Mouse (Mus musculus): ENCODE results near the gene Olfr769. TPM values are rescaled to one million over a fixed set of nuclear protein-coding genes. Genes with fewer than 3 reads are reported as not detected.
"Not testable (repeated sequence)": the region's sequence is repeated elsewhere in the genome, so short reads cannot be mapped to it uniquely, and the experiment has no call there.

Gene Olfr769
- total RNA-seq (2014; fragmentation: Nextera tagmentation) (not detected in 2 replicates), total RNA-seq (2017) (0.06 TPM in 1 of 2 replicates, not detected in the other), polyA plus RNA-seq (2012) (not detected in 2 replicates)

DNA sequence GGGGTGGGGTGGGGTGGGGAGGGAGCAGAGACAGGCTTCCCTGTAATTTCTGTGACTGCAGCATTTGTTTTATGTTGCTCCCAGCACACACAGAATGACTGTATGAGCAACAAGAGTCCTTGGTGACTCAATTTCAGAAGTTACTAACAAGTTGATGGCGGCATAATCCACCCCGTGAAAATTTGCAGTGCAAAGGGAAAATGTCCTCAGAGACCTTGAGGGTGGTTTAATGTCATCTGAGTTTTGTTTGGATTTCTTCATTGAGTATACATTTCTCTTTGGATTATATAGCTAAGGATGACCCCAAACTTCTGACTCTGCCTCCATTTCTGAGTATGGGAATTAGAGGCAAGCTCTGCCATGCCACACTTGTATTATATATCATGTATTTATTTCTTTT is at the start of gene Olfr769:
Olfr769 (minus strand) TSS at position 101 of the 400 bp plus-strand sequence.
- TF ChIP-seq POLR2AphosphoS5 (IDR thresholded peaks at IDR 0.05; ENCODE audit: insufficient replicate concordance, low read depth, low read length) (no peak), TAL1 (conservative IDR thresholded peaks at IDR 0.05; ENCODE audit: low read depth, low read length) (no peak), GATA1 (IDR thresholded peaks at IDR 0.05; ENCODE audit: borderline replicate concordance, low read length) (no peak), GATA2 (IDR thresholded peaks at IDR 0.05; ENCODE audit: borderline replicate concordance, low read depth, low read length) (no peak), CTCF (IDR thresholded peaks at IDR 0.05; ENCODE audit: low read depth, low read length) (no peak)
- Histone ChIP-seq H3K36me3 (replicated peaks) (no peaks in the 10 kb centered on the region), H3K4me3 (ENCODE audit: low read depth, low read length) (no peak within 1 kb of the TSS), H3K4me1 (ENCODE audit: insufficient read depth, low read depth, low read length) (no peaks in the 10 kb centered on the region), H3K27me3 (ENCODE audit: insufficient read depth, low read length) (no peaks in the 10 kb centered on the region), H3K9me3 (replicated peaks) (no peaks in the 10 kb centered on the region)
- DNase-seq (ENCODE audit: low spot score) (no peak), ATAC-seq (ENCODE audit: extremely low read depth, insufficient number of reproducible peaks, low FRiP score, poor library complexity, severe bottlenecking) (no peak)

DNA sequence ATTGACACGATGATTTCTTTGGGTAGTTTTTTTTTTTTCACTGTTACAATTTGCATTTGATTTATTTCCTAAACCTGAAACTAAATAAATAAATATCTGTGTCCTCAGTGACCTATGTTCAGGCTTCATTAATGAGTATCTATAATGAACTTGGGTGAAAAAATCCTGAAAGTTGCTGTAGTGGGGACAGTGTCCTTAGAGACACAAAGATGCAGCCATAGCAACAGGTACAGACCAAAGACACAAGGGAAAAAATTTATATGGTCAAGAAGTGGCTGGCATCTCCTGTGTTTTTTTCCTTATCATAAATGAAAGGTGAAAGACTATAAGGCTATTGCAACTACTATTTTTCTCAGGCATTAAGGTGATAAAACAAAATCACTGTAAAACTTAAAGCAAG is 47.0 kb upstream of the Olfr769 start, which contains the start of gene Olfr771:
Olfr771 (minus strand) TSS at position 101 of the 400 bp plus-strand sequence.
- DNase-seq (ENCODE audit: low spot score) (no peak), ATAC-seq (ENCODE audit: extremely low read depth, insufficient number of reproducible peaks, low FRiP score, poor library complexity, severe bottlenecking) (no peak)
- TF ChIP-seq POLR2AphosphoS5 (IDR thresholded peaks at IDR 0.05; ENCODE audit: insufficient replicate concordance, low read depth, low read length) (no peak), CTCF (IDR thresholded peaks at IDR 0.05; ENCODE audit: low read depth, low read length) (no peak), TAL1 (conservative IDR thresholded peaks at IDR 0.05; ENCODE audit: low read depth, low read length) (no peak), GATA1 (IDR thresholded peaks at IDR 0.05; ENCODE audit: borderline replicate concordance, low read length) (no peak), GATA2 (IDR thresholded peaks at IDR 0.05; ENCODE audit: borderline replicate concordance, low read depth, low read length) (no peak)
- Histone ChIP-seq H3K9me3 (replicated peaks) (no peaks in the 10 kb centered on the region), H3K4me3 (ENCODE audit: low read depth, low read length) (no peak within 1 kb of the TSS), H3K4me1 (ENCODE audit: insufficient read depth, low read depth, low read length) (no peaks in the 10 kb centered on the region), H3K36me3 (replicated peaks) (no peaks in the 10 kb centered on the region), H3K27me3 (ENCODE audit: insufficient read depth, low read length) (no peaks in the 10 kb centered on the region)

DNA sequence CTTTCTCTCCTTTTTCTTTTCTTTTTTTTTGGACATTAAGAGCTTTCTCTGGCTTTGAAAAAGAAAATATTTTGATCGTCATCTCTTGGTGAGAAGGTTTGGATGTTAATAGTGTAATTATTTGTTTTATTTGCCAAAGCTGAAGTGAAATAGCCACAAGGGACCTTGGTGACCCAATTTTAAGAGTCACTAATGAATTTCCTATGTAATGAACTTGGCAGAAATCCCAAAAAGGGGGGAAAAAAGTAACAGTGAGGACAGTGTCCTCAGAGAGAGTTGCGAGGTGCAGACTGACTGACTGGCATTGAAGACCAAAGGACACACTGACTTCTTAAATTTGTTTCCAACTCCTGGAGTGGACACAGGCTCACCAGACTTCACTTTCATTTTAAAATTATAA is 21.2 kb upstream of the Olfr769 start, which contains the start of gene Olfr770:
Olfr770 (minus strand) TSS at position 101 of the 400 bp plus-strand sequence.
- H3K9me3 ChIP-seq (replicated peaks), result no peaks in the 10 kb centered on the region
- H3K36me3 ChIP-seq (replicated peaks), result no peaks in the 10 kb centered on the region
- H3K4me1 ChIP-seq (ENCODE audit: insufficient read depth, low read depth, low read length), result no peaks in the 10 kb centered on the region
- no peak within 1 kb of the TSS for H3K4me3 ChIP-seq (ENCODE audit: low read depth, low read length)
- TF ChIP-seq CTCF (IDR thresholded peaks at IDR 0.05; ENCODE audit: low read depth, low read length), result no peak
- no peak for TF ChIP-seq POLR2AphosphoS5 (IDR thresholded peaks at IDR 0.05; ENCODE audit: insufficient replicate concordance, low read depth, low read length)
- no peak for TF ChIP-seq GATA2 (IDR thresholded peaks at IDR 0.05; ENCODE audit: borderline replicate concordance, low read depth, low read length)
- ATAC-seq (ENCODE audit: extremely low read depth, insufficient number of reproducible peaks, low FRiP score, poor library complexity, severe bottlenecking) (no peak), DNase-seq (ENCODE audit: low spot score) (no peak)
- H3K27me3 ChIP-seq (ENCODE audit: insufficient read depth, low read length), result no peaks in the 10 kb centered on the region

DNA sequence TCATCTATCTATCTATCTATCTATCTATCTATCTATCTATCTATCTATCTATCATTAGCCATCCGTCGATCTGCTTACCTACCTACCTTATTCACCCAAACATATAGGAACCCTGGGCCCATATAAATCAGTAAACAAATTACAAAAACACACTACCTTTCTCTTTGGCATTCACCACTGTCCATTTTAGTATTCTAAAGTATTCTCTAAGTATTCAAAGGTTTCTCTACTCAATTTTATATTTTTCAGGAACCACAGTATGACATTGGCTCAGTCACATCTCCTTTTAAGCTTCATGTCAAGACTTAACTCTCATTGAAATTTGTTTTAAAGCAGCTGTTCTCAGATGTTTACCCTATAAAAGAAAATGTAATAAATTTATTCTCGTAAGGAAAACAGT is 2.5 kb downstream of the Olfr769 start:
- Histone ChIP-seq H3K27me3 (ENCODE audit: insufficient read depth, low read length) (no peaks in the 10 kb centered on the region), H3K4me1 (ENCODE audit: insufficient read depth, low read depth, low read length) (no peaks in the 10 kb centered on the region), H3K36me3 (replicated peaks) (no peaks in the 10 kb centered on the region), H3K4me3 (ENCODE audit: low read depth, low read length) (no peak overlapping the region), H3K9me3 (replicated peaks) (no peaks in the 10 kb centered on the region)
- TF ChIP-seq TAL1 (conservative IDR thresholded peaks at IDR 0.05; ENCODE audit: low read depth, low read length), result no peak
- no peak for ATAC-seq (ENCODE audit: extremely low read depth, insufficient number of reproducible peaks, low FRiP score, poor library complexity, severe bottlenecking)
- no peak for DNase-seq (ENCODE audit: low spot score)

DNA sequence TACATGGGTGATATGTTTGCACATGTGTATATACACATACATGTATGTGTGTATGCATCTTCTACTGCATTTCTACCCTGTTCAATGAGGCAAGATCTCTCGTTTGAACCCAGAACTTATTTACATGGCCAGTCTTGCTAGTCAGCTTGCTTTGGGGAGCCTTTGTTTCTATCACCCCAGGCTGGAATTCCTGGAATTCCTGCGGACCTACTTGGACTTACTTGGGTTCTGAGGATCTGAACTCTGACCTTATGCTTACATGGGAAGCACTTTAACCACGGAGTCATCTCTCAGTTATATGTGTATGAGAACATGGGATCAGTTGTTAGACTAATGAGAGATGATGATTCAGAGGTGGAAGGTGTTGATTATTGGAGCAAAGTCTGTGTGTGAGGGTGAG is 16.4 kb downstream of the Olfr769 start:
- no peaks in the 10 kb centered on the region for H3K9me3 ChIP-seq (replicated peaks)
- no peak for DNase-seq (ENCODE audit: low spot score)
- no peaks in the 10 kb centered on the region for H3K27me3 ChIP-seq (ENCODE audit: insufficient read depth, low read length)
- TF ChIP-seq CTCF (IDR thresholded peaks at IDR 0.05; ENCODE audit: low read depth, low read length) (no peak), TAL1 (conservative IDR thresholded peaks at IDR 0.05; ENCODE audit: low read depth, low read length) (no peak), POLR2AphosphoS5 (IDR thresholded peaks at IDR 0.05; ENCODE audit: insufficient replicate concordance, low read depth, low read length) (no peak), GATA1 (IDR thresholded peaks at IDR 0.05; ENCODE audit: borderline replicate concordance, low read length) (no peak), GATA2 (IDR thresholded peaks at IDR 0.05; ENCODE audit: borderline replicate concordance, low read depth, low read length) (no peak)
- no peaks in the 10 kb centered on the region for H3K4me1 ChIP-seq (ENCODE audit: insufficient read depth, low read depth, low read length)
- no peaks in the 10 kb centered on the region for H3K36me3 ChIP-seq (replicated peaks)
- H3K4me3 ChIP-seq (ENCODE audit: low read depth, low read length), result no peak overlapping the region
- ATAC-seq (ENCODE audit: extremely low read depth, insufficient number of reproducible peaks, low FRiP score, poor library complexity, severe bottlenecking), result no peak

DNA sequence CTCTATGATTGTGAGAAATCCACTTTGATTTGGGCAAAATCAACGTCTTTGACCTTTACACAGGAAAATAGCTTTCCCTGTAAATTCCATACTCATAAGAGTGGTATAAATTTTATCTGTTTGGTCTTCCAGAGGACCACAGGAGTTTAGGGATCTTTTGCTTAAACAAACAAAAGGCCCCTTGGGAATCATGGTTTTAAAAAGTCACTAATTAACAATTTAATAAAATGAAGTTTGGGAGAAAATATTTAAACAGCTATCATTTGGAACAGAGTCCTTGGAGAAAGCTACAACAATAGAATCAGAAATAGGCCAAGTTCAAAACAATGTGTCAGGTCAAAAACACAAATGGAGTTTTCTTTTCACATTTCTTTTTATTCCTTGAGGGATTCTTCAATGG is 18.4 kb downstream of the Olfr769 start, which contains the start of gene Olfr768:
Olfr768 (minus strand) TSS at position 101 of the 400 bp plus-strand sequence.
- Histone ChIP-seq H3K27me3 (ENCODE audit: insufficient read depth, low read length) (no peaks in the 10 kb centered on the region), H3K9me3 (replicated peaks) (no peaks in the 10 kb centered on the region), H3K36me3 (replicated peaks) (no peaks in the 10 kb centered on the region), H3K4me1 (ENCODE audit: insufficient read depth, low read depth, low read length) (no peaks in the 10 kb centered on the region), H3K4me3 (ENCODE audit: low read depth, low read length) (no peak within 1 kb of the TSS)
- TF ChIP-seq POLR2AphosphoS5 (IDR thresholded peaks at IDR 0.05; ENCODE audit: insufficient replicate concordance, low read depth, low read length) (no peak), GATA2 (IDR thresholded peaks at IDR 0.05; ENCODE audit: borderline replicate concordance, low read depth, low read length) (no peak), GATA1 (IDR thresholded peaks at IDR 0.05; ENCODE audit: borderline replicate concordance, low read length) (no peak), CTCF (IDR thresholded peaks at IDR 0.05; ENCODE audit: low read depth, low read length) (no peak), TAL1 (conservative IDR thresholded peaks at IDR 0.05; ENCODE audit: low read depth, low read length) (no peak)
- ATAC-seq (ENCODE audit: extremely low read depth, insufficient number of reproducible peaks, low FRiP score, poor library complexity, severe bottlenecking) (no peak), DNase-seq (ENCODE audit: low spot score) (no peak)

DNA sequence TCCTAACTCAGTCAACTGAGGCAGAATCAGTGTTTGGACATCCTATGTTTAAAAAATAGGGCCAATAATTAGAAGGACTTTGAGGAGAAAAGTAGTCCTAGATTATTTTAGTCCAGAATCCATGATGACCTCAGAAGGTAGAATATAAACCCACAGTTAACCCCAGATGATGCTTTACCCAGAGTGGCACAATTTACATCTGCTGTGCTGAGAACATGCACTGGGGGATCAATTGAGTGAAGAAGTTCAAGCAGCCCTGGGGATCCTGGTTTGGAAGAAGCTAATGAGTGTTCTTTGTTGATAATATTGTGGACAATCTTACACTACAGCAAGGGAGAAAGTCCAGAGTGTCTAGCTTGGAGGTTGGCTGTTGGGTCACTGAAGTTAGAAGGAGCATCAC is 34.9 kb downstream of the Olfr769 start, which contains the start of gene Olfr767:
Olfr767 (minus strand) TSS at position 101 of the 400 bp plus-strand sequence.
- not testable (repeated sequence) for H3K4me1 ChIP-seq (ENCODE audit: insufficient read depth, low read depth, low read length); H3K36me3 ChIP-seq (replicated peaks); H3K27me3 ChIP-seq (ENCODE audit: insufficient read depth, low read length); H3K9me3 ChIP-seq (replicated peaks); ATAC-seq (ENCODE audit: extremely low read depth, insufficient number of reproducible peaks, low FRiP score, poor library complexity, severe bottlenecking); H3K4me3 ChIP-seq (ENCODE audit: low read depth, low read length); DNase-seq (ENCODE audit: low spot score)

Data from G1E (cell line).